Mouse (Mus musculus) spleen, adult 2 months (tissue): ENCODE measurements around the gene Gpc6.

Source experiments
- CTCF ChIP-seq: fragments of 200-500 bp; IDR thresholded peaks from 2 replicates; pipeline ENCODE4 v1.5.1; 2011; ENCODE audit warnings: mild to moderate bottlenecking, inconsistent platforms; ENCODE audit not compliant: insufficient read depth, insufficient read length, insufficient replicate concordance; ENCODE audit errors: extremely low read depth
- POLR2A ChIP-seq: fragments of 200-500 bp; IDR thresholded peaks from 2 replicates; pipeline ENCODE4 v1.6.1; 2011; ENCODE audit warnings: low read depth, low read length, inconsistent platforms

DNA sequence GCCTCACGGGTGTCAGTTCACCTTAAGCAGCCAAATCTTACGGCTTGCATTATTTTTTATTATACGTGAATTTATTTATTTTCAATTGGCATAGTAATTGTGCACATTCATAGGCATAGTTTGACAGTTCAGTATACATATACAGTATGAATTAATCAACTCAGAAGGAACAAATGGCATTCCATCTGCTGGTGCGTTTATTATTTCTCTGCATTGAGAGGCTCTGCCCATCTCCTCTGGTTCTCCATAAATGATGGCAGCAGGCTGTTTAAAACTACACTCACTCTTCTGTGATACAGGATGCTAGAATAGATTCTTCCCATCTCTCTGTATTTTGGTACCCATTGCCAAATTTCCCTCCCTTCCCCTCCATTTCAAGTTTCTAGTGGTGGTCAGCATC is 16.7 kb downstream of the Gpc6 start:
- no peak for TF ChIP-seq POLR2A
- TF ChIP-seq CTCF = no peak
